Mouse (Mus musculus) olfactory bulb, adult 2 months (tissue): ENCODE measurements around the gene Tuba1c.

Experiments used
- CTCF ChIP-seq: fragments of 200-500 bp; IDR thresholded peaks from 2 replicates; pipeline ENCODE4 v1.5.1; 2012; ENCODE audit warnings: low read depth, mild to moderate bottlenecking, low read length, moderate library complexity; ENCODE audit not compliant: insufficient read depth
- POLR2A ChIP-seq: fragments of 200-500 bp; IDR thresholded peaks from 2 replicates; pipeline ENCODE4 v1.6.1; 2012; ENCODE audit warnings: mild to moderate bottlenecking, low read depth, low read length, moderate library complexity; ENCODE audit not compliant: insufficient read depth

GRCm38 (mm10) chr15:99032726-99033250 lies 3.1 kb downstream of the Tuba1c start:
- no peak for TF ChIP-seq POLR2A
- TF ChIP-seq CTCF, result no peak
